Mouse (Mus musculus): ENCODE measurements around the gene Ppp1r3a. TPM values are rescaled to one million over a fixed set of nuclear protein-coding genes. Genes with fewer than 3 reads are reported as not detected.
"Not testable (repeated sequence)": the region's sequence is repeated elsewhere in the genome, so short reads cannot be mapped to it uniquely, and the experiment has no call there.

The Ppp1r3a gene
- 1 to 10 TPM; 1.2 to 2.1 TPM for total RNA-seq (2021)
- long read RNA-seq, experiment 1, partial matches to known transcripts, result 0 of 1 reads
- long read RNA-seq, experiment 1, other reads (novel, unspliced or antisense), result 1 of 1 reads
- long read RNA-seq, experiment 2, result 0 reads

- DNase-seq (ENCODE audit: low spot score in 2 of 2), result no peak
Observed at GRCm38 (mm10) chr6:14754901-14755591, at the start of gene Ppp1r3a. Gene Ppp1r3a, minus strand, starts transcription at chr6:14755274.

DNA sequence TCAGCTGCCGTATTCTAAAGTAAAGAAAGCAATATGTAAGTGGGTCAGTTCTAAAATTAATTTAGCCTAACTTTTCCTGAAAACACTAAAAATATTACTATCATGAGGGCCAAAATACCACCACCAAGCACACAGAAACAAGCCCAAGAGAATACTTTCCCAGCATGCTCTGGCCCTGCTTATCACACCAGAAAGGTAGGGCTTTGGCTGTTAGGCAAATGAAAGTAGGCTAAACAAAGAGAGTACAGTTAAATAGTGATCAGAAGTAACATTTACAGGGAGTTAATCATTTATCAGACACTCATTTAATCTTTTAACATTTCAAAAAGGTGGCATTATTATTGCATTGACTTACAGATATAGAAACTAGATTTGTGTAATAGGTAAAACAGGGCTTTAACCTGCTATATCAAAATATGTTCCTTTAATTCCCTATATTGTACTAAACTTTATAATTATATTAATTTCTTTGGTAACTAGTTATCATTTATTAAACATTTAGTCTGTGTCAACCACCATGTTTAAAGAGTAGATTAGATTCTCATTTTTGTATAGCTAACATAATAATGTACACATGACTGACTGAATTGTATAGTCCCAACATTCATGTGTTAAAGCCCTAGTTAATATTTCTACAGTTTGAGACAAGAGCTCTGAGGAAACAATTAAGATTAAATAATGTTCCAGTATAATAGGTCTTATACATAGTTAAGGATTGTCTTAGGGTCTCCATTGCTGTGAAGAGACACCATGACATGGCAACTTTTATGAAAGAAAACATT is 32.3 kb upstream of the Ppp1r3a start:
- no peak for DNase-seq (ENCODE audit: low spot score in 2 of 2)

GRCm38 (mm10) chr6:14777920-14778319 is 22.8 kb upstream of the Ppp1r3a start:
- no peak for DNase-seq (ENCODE audit: low spot score in 2 of 2)

DNA sequence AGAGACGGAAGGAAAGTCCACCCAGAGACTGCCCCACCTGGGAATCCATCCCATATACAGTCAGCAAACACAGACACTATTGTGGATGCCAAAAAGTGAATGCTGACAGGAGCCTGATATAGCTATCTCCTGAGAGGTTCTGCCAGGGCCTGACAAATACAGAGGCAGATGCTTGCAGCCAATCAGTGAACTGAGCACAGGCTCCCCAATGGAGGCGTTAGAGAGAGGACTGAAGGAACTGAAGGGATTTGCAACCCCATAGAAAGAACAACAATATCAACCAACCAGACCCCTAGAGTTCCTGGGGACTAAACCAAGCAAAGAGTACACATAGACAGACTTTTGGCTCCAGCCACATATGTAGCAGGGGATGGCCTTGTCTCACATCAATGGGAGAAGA is 16.6 kb upstream of the Ppp1r3a start:
- no peak for DNase-seq (ENCODE audit: low spot score in 2 of 2)

GRCm38 (mm10) chr6:14757486-14757885 is 2.4 kb upstream of the Ppp1r3a start:
- no peak for DNase-seq (ENCODE audit: low spot score in 2 of 2)

DNA sequence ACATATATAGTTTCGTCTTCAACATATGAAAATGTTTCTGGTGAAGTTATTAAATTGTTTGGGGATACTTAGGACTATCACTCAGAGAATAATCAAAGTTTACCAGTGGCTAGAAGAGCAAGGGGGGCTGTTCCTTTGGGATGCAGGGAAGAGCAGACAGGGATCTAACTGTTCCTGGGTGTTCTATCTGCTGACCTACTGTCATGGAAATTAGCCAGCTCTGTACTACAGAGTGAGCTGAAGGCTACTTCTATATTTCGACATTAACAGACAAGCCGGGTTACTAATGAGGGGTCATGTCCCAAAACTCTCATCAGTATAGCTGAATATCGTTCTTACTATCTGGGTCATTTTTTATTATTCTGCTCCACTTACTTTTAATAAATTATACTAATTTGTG is 1.6 kb downstream of the Ppp1r3a start:
- DNase-seq (ENCODE audit: low spot score in 2 of 2), result no peak

GRCm38 (mm10) chr6:14752211-14752610 is 2.9 kb downstream of the Ppp1r3a start:
- no peak for DNase-seq (ENCODE audit: low spot score in 2 of 2)

DNA sequence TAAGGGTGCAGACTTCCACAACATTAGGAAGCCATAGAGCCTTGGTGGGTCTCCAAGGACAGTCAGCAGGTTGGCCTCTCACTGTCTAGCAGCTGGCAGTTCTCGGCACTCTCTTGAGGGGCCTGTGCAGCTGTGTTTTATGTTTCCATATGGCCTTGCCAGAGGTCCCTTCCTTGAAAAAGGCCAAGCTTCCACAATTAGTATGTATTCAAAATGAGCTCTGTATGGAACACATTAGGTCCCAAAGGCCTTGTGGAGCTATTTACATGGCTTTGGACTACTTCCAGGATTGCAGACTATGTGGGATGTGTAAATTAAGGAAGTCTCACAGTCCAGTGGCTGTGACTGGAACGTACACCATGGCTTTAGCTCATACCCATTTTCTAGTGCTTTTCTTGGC is 8.1 kb downstream of the Ppp1r3a start:
- DNase-seq (ENCODE audit: low spot score in 2 of 2), result no peak

GRCm38 (mm10) chr6:14736017-14736416 is 19.1 kb downstream of the Ppp1r3a start:
- no peak for DNase-seq (ENCODE audit: low spot score in 2 of 2)

DNA sequence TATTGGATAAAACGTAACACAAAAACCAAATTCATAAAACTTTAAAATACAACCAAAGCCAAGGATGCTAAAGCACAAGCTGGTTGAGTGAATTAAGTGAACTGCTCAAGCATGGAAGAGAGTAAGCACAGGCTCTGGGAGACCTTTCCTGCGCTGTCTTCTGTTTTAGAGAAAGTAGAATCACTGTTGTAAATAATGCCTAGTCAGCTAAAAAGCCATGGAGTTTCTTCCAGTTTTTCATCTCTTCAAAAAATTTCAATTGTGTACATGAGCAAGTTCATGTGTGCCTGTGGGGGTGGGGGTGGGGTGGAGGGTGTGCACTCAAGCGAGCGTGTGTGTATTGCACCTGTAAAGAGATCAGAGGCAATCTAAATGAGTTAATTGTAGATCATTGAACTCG is 24.1 kb downstream of the Ppp1r3a start:
- no peak for DNase-seq (ENCODE audit: low spot score in 2 of 2)

- DNase-seq (ENCODE audit: low spot score in 2 of 2), result no peak
Observed at GRCm38 (mm10) chr6:14720772-14721414, 34.2 kb downstream of the Ppp1r3a start.

DNA sequence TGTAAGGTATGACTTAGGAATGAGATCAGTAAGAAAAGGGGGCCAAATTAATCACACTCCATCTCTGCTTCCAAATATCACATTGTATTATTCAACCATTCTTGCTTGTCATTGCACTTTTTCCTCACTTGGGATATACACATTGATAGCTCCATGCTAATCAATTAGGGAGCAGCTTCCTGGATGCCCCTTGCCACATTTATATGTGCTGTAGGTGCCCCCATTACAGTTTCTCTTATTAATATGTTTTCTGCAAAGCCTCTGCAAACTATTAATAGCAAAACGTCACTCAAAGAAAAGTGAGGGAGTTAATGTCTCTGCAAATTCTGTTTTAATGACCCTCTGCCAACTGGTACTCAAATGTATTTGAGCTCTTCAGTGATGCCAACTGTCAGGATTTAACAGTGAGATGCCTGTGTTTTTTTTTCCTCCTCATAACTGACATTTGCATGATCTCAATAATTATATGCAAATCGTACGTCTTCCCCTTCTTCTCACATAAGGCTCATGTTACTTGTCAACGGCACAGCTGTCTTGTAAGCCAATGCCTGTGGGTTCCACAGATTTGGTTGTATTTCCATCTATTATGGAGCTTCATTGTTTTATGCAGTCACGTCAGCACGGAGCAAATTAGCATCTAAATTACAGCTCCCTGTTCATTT is 34.8 kb downstream of the Ppp1r3a start:
- no peak for DNase-seq (ENCODE audit: low spot score in 2 of 2)

- DNase-seq (ENCODE audit: low spot score in 2 of 2), result no peak
Observed at GRCm38 (mm10) chr6:14715129-14715989, 39.7 kb downstream of the Ppp1r3a start.

DNA sequence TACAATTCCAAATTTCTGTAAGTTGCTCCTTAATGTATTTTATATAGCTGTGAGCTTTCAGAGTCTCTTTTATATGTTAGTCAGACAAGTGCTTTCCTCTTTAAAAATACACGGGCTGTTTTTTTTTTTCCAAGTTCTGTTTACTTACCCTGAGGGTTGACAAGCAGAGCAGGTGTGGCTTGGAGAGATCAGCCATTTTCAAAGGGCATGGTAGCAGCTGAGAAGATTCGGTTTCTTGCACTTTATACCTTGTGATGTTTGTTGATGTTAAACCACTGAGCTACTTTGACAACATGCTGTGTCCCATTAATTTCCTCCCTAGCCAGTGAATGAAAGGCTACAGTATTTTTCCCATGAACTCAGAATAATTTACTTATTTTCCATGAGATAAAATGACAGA is 42.9 kb downstream of the Ppp1r3a start:
- no peak for DNase-seq (ENCODE audit: low spot score in 2 of 2)

DNA sequence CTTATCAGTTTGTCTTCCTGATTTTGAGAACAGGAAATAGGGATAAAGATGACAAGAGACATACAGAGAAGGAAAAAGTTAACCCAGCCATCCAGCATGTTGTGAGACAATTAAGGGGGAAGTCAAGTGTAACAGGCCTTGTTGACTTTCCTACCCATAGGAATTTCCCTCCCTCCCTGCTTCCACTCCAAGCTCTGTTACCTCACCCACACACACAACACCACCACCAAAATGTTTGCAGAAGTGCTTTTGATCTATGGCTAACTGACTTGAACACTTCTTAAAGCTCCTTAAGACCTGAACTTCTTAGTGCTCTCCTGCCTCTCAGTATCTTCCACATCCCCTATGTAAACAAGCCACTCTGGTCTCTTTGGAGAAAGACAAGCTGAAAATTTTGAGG is 55.0 kb downstream of the Ppp1r3a start:
- no peak for DNase-seq (ENCODE audit: low spot score in 2 of 2)

- DNase-seq (ENCODE audit: low spot score in 2 of 2), result not testable (repeated sequence)
Observed at GRCm38 (mm10) chr6:14679231-14679887, 75.7 kb downstream of the Ppp1r3a start.

DNA sequence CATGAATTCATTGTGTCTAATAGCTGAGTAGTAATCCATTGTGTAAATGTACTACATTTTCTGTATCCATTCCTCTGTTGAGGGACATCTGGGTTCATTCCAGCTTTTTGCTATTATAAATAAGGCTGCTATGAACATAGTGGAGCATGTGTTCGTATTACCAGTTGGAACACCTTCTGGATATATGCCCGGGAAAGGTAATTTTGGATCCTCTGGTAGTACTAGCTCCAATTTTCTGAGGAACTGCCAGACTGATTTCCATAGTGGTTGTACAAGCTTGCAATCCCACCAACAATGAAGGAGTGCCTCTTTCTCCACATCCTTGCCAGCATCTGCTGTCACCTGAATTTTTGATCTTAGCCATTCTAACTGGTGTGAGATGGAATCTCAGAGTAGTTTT is 86.1 kb downstream of the Ppp1r3a start:
- not testable (repeated sequence) for DNase-seq (ENCODE audit: low spot score in 2 of 2)

- DNase-seq (ENCODE audit: low spot score in 2 of 2), result not testable (repeated sequence)
Observed at GRCm38 (mm10) chr6:14667651-14668050, 87.4 kb downstream of the Ppp1r3a start.
